Mouse (Mus musculus) heart, adult 11 months (tissue): ENCODE data around the gene Myl9.
"Not testable (repeated sequence)": the region's sequence is repeated elsewhere in the genome, so short reads cannot be mapped to it uniquely, and the experiment has no call there.

ENCODE experiments used
- DNase-seq: peaks from one replicate; pipeline ENCODE4 v3.0.0; 2022

Gene Myl9

DNA sequence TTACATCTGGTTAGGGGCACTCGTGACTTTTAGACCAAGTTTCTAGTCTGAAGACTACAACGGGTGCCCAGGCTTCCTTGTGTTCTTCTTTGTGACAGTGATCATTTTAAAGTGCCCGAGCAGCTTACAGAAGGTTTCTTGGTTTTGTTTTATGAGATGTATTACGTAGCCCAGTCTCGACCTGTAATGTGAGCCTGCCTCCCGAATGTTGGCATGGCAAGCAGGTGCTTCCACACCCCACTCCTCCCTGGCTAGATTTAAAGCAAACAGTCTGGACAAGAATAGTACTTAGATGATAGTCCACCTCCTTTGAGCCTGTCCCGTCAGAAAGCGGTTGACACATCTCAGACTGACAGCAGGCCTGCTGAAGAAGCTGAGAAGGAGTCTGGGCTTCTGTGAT lies 9.6 kb upstream of the Myl9 start:
- no peak for DNase-seq

- DNase-seq, result peak; percentile 86
Measured at GRCm38 (mm10) chr2:156766227-156767019, 8.8 kb upstream of the Myl9 start.

DNA sequence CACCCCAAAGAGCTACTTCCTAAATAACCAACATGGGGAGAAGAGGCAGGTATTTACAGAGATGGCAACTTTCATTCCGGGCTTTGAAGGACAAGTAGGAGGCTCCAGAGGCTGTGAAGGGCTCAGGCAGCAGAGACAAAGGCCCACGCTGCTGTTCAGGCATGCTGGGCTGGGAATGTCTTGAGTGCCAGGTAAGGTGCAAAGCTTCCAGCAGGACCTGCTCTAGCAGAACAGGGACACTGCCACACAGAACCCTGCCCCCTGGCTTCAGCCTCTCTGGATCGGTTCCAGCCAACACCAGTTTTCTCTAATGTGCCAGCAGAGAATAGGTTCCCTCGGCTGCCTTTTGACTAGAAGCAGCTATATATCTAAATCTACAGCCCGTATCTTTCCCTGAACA lies 8.1 kb upstream of the Myl9 start:
- DNase-seq, result peak; percentile 88

DNA sequence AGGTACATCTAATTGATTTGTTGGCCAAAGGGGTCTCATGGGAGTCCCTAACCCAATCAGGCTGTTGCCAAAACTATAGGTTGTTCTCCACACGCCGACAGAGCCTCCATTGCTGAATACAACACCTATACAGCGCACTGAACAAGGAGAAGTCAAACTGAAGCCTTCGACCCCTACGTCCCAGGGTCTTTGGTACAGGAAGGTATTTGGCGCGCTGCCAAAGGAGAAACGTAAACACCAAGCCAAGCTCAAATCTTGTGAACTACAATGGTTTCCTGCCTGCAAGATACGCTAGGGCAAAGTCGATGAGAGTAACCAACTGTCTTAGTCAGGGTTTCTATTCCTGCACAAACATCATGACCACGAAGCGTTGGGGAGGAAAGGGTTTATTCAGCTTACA lies 5.9 kb upstream of the Myl9 start:
- peak; percentile 76 for DNase-seq

GRCm38 (mm10) chr2:156773470-156773869 lies 1.8 kb upstream of the Myl9 start:
- peak; percentile 88 for DNase-seq

- DNase-seq, result peak; percentile 82
Measured at GRCm38 (mm10) chr2:156774035-156774737, 1.0 kb upstream of the Myl9 start.

GRCm38 (mm10) chr2:156775455-156776435 lies 525 bp downstream of the Myl9 start:
- DNase-seq, result peak; percentile 89

DNA sequence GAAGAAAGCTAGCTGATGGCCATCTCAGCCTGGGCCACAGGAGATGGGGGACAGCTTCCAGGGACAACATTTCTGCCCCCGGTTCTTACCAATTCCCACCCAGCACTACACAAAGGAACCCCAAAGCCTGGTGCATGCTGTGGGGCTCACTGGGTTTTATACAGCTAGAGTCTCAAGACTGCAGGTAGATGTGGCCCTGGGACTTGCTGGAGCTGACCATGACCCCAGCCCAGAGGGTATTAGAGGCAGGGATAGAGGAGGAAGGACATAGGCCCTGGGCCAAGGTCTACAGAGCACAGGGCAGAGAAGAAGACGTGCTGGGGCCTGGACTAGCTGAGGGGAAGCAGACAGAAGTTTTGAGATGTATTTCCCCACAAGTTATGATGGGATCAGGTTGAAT lies 1.7 kb downstream of the Myl9 start:
- DNase-seq, result no peak

- DNase-seq, result peak; percentile 95
Measured at GRCm38 (mm10) chr2:156777326-156778004, 2.2 kb downstream of the Myl9 start.

DNA sequence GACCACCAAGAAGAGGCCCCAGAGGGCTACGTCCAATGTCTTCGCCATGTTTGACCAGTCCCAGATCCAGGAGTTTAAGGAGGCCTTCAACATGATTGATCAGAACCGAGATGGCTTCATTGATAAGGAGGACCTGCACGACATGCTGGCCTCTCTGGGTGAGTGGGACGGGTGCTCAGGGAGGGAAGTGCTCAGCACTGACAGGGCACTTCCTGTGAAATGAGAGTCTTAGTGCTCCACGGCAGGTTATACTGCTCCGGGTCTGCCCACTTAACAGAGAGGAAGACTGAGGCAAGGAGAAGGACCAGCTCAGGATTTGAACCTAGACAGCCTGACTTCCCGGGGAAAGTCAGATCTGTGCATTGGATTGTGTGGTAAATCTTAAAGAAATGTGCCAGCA lies 3.4 kb downstream of the Myl9 start:
- peak; percentile 43 for DNase-seq

GRCm38 (mm10) chr2:156779036-156779435 lies 3.8 kb downstream of the Myl9 start:
- DNase-seq, result peak; percentile 91

- no peak for DNase-seq
Measured at GRCm38 (mm10) chr2:156779488-156779887, 4.3 kb downstream of the Myl9 start.

DNA sequence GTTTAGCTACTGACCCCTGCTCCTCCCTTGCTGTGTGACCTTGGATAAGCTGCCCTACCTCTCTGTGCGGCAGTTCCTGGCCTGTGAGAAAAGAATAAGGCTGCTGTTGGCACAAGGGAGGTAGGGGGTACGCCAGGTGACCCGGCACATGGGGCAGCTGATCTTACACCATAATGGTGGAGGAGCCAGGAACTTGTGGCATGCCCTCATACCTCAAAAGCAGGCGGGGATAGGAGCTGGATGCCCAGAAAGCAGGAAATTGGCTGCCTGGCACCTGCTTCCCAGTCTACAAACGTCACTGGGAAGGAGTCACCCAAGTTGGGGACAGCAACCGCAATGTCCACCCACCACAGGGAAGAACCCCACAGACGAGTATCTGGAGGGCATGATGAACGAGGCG lies 4.9 kb downstream of the Myl9 start:
- peak; percentile 70 for DNase-seq

DNA sequence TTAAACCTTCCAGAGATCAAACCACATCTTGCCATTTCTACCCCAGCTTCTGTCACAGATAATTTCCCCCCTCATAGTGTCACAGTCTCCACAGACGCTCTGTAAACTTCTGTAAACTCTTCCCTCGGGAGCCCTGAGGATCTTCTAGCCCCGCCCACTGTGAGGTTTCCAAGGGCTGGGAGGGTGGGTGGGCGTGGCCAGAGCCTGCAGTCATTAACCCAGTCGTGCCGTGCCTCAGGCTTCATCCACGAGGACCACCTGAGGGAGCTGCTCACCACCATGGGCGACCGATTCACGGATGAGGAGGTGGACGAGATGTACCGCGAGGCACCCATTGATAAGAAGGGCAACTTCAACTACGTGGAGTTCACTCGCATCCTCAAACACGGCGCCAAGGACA lies 5.5 kb downstream of the Myl9 start:
- peak; percentile 85 for DNase-seq

DNA sequence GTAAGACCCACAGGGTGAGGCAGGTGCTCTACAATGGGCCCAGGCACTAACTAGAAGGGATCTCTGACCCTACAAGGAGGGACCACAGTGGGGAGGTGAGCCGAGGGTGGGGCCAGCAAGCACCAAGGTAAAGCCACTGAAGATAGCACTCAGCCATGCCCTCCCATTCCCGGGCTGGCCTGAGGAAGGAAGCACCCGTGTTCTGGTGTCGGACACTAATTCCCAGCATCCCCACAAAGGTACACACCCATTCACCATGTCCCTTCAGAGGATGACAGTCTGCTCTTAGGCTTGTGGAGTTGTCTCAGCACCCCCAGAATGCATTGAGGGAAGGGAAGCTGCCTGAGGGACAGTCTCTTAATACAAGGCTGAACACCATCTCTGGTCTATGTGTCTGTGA lies 6.1 kb downstream of the Myl9 start:
- peak; percentile 87 for DNase-seq

GRCm38 (mm10) chr2:156781836-156782480 lies 6.7 kb downstream of the Myl9 start:
- DNase-seq, result peak; percentile 78

- peak; percentile 84 for DNase-seq
Measured at GRCm38 (mm10) chr2:156782481-156783348, 7.5 kb downstream of the Myl9 start.

DNA sequence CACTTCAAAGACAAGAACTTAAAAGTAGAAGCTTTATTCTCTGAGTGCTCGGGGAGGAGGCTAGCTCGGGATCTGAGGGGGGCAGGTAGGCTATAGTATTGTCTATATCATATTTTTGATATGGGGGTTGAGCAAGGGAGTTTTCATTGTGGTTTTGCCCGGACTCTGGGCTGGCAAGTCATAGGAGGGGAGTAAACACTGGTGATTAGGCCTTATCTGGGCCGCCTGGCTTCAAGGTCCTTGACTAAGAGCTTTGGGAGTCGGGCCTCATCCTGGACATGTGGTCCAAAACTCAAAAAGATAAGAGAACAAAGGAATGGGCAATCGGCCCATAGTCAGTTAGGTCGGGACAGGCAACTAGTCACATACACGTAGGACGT lies 8.1 kb downstream of the Myl9 start:
- DNase-seq, result peak; percentile 88

DNA sequence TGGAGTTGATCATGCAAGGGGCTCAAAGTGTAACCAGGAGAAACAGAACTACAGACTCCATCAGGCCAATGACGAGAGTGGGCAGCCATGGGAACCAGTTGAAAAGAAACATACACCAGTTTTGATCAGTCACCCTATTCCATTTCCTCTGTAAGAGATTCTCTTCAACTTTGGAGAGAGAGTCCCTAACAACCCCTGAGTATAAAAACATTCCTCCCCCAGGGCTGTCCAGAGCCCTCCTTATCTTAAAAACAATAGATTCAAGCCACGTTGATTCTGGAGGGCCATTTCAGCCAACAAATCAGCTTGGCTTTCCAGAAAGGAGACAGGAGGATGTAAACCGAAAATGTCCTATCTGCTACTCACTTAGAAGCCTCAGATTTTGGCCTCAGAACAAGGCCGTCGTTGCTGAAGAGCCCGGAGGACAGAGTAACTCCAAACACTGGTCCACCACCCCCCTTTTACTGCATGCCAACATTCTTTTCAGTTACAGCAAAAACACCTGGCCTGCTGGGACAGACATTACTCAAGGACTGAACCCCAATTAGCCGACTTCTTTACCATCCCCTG lies 8.9 kb downstream of the Myl9 start:
- DNase-seq, result peak; percentile 83

DNA sequence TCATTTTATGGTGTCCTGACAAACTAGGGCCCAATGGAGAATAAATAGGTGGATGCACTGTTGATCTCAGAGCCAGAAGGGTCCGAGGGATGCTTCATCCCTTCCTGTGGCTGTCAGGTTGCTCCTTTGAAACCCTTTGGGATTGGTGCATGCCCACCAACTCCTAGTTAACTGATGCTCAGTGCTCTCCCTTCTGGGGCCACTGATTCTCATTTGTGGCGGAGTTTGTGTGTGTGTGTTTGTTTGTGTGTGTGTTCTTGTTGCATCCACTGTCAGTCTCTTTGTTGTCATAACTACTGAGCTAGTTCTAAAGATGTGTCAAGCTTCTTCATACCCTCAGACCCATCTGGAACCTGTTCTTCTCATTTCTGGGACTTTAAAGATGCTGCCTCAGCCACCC lies 9.7 kb downstream of the Myl9 start:
- peak; percentile 78 for DNase-seq

- DNase-seq, result not testable (repeated sequence)
Measured at GRCm38 (mm10) chr2:156786369-156786768, 11.1 kb downstream of the Myl9 start.
